Mouse (Mus musculus) CH12.LX (cell line): ENCODE data around the gene Pik3r2.

ENCODE experiments used
- CHD1 ChIP-seq: IDR thresholded peaks from 2 replicates; pipeline ENCODE4 v1.6.1; 2012; ENCODE audit warnings: low read depth, low read length, improper control_type of control experiment, inconsistent platforms
- CHD2 ChIP-seq: IDR thresholded peaks from 2 replicates; pipeline ENCODE4 v1.6.1; 2011; ENCODE audit warnings: low read length, improper control_type of control experiment
- CTCF ChIP-seq, 2 experiments: IDR thresholded peaks in 1 of 2; conservative IDR thresholded peaks in 1 of 2; 2 replicates each; pipeline ENCODE4 v1.5.1; 2011 to 2012; ENCODE audit warnings: low read depth in 2 of 2, low read length in 2 of 2, improper control_type of control experiment in 1 of 2, inconsistent platforms in 1 of 2, mild to moderate bottlenecking in 1 of 2, moderate library complexity in 1 of 2
- EP300 ChIP-seq: IDR thresholded peaks from 2 replicates; pipeline ENCODE4 v1.6.1; 2011; ENCODE audit warnings: low read length, improper control_type of control experiment
- IRF4 ChIP-seq: IDR thresholded peaks from 2 replicates; pipeline ENCODE4 v1.6.1; 2014; ENCODE audit warnings: low read depth, mild to moderate bottlenecking, inconsistent platforms, low read length, improper control_type of control experiment
- KAT2A ChIP-seq: IDR thresholded peaks from 2 replicates; pipeline ENCODE4 v1.6.1; 2012; ENCODE audit warnings: low read length, improper control_type of control experiment, inconsistent platforms; ENCODE audit not compliant: insufficient replicate concordance
- MAZ ChIP-seq: IDR thresholded peaks from 2 replicates; pipeline ENCODE4 v1.6.1; 2012; ENCODE audit warnings: low read depth, mild to moderate bottlenecking, inconsistent platforms, low read length, improper control_type of control experiment, moderate library complexity
- POLR2A ChIP-seq: IDR thresholded peaks from 2 replicates; pipeline ENCODE4 v1.6.1; 2011; ENCODE audit warnings: low read depth, mild to moderate bottlenecking, improper control_type of control experiment, low read length
- RAD21 ChIP-seq: IDR thresholded peaks from 2 replicates; pipeline ENCODE4 v1.6.1; 2011; ENCODE audit warnings: low read depth, mild to moderate bottlenecking, low read length, improper control_type of control experiment, moderate library complexity
- SMC3 ChIP-seq: IDR thresholded peaks from 2 replicates; pipeline ENCODE4 v1.6.1; 2011; ENCODE audit warnings: low read depth, low read length, improper control_type of control experiment
- ZNF384 ChIP-seq: IDR thresholded peaks from 2 replicates; pipeline ENCODE4 v1.6.1; 2012; ENCODE audit warnings: low read depth, low read length, improper control_type of control experiment, inconsistent platforms

- TF ChIP-seq CTCF (conservative IDR thresholded peaks at IDR 0.05 in 1 of 2, IDR thresholded peaks at IDR 0.05 in 1 of 2; ENCODE audit: low read depth in 2 of 2, low read length in 2 of 2) (no peak), MAZ (no peak), CHD2 (no peak), KAT2A (no peak), RAD21 (no peak), IRF4 (no peak), POLR2A (no peak), CHD1 (no peak), SMC3 (no peak), EP300 (no peak), ZNF384 (no peak)
Observed at GRCm38 (mm10) chr8:70758616-70759561, 17.6 kb downstream of the Pik3r2 start.
